Mouse (Mus musculus) E14TG2a.4 (cell line): ENCODE measurements around the gene Myo16.

Experiments
- CTCF ChIP-seq: conservative IDR thresholded peaks from 2 replicates; pipeline ENCODE4 v1.5.1; 2014; ENCODE audit warnings: low read length
- NANOG ChIP-seq: IDR thresholded peaks from 2 replicates; pipeline ENCODE4 v1.6.1; 2014; ENCODE audit warnings: borderline replicate concordance, low read length, mixed read lengths

GRCm38 (mm10) chr8:10200042-10200441 lies 46.3 kb downstream of the Myo16 start:
- TF ChIP-seq CTCF (no peak), NANOG (no peak)
